Mouse (Mus musculus) hindbrain, embryonic 14.5 days (tissue): Measurements from ENCODE around the gene Faap100. TPM values are rescaled to one million over a fixed set of nuclear protein-coding genes. Genes with fewer than 3 reads are reported as not detected.
"Not testable (repeated sequence)": the region's sequence is repeated elsewhere in the genome, so short reads cannot be mapped to it uniquely, and the experiment has no call there.

Experiments
- ATAC-seq: fragments of 200-750 bp; cut with Nextera tagmentation; 2 replicates; pipeline ENCODE4 v1.8.0; 2017; ENCODE audit warnings: moderate number of reproducible peaks, mild to moderate bottlenecking, moderate TSS enrichment, moderate library complexity; ENCODE audit not compliant: low FRiP score
- DNase-seq: peaks from one replicate; pipeline ENCODE4 v3.0.0-alpha.2; 2015; ENCODE audit warnings: low spot score
- H3K27ac ChIP-seq: fragments of 300-500 bp; sonication (generic); 2 replicates; pipeline ENCODE4 v1.5.1; 2014; ENCODE audit warnings: mild to moderate bottlenecking, moderate library complexity
- H3K27me3 ChIP-seq: fragments of 300-500 bp; sonication (generic); 2 replicates; pipeline ENCODE4 v1.6.1; 2014; ENCODE audit warnings: mild to moderate bottlenecking, low read length, mixed read lengths; ENCODE audit not compliant: control insufficient read depth, insufficient read depth
- H3K36me3 ChIP-seq: fragments of 300-500 bp; sonication (generic); replicated peaks from 2 replicates; pipeline ENCODE4 v1.6.1; 2014; ENCODE audit not compliant: control insufficient read depth, insufficient read depth
- H3K4me1 ChIP-seq: fragments of 300-500 bp; sonication (generic); replicated peaks from 2 replicates; pipeline ENCODE4 v1.6.1; 2014; ENCODE audit warnings: antibody characterized with exemption, low read length, mixed read lengths; ENCODE audit not compliant: control insufficient read depth, insufficient read depth
- H3K4me2 ChIP-seq: fragments of 300-500 bp; sonication (generic); replicated peaks from 2 replicates; pipeline ENCODE4 v1.6.1; 2014; ENCODE audit warnings: mild to moderate bottlenecking, moderate library complexity
- H3K4me3 ChIP-seq: fragments of 300-500 bp; sonication (generic); replicated peaks from 2 replicates; pipeline ENCODE4 v1.5.1; 2014; ENCODE audit warnings: mild to moderate bottlenecking, low read length
- H3K9ac ChIP-seq: fragments of 300-500 bp; sonication (generic); 2 replicates; pipeline ENCODE4 v1.6.1; 2014
- H3K9me3 ChIP-seq: fragments of 300-500 bp; sonication (generic); 2 replicates; pipeline ENCODE4 v1.6.1; 2016; ENCODE audit warnings: low read length; ENCODE audit not compliant: control insufficient read depth
- WGBS: fragments of 180-500 bp; shearing (Covaris S2); extraction: QIAGEN DNeasy Blood & Tissue Kit; methylation state at CpG from one replicate; pipeline ENCODE4 v1.1.7; 2014; 5-methylcytosine and 5-hydroxymethylcytosine counted together
- polyA plus RNA-seq: library from polyadenylated mRNA; unstranded; fragments of >200 nt; fragmentation: Nextera tagmentation; extraction: Ambion mirVana; gene quantifications from 2 replicates; pipeline ENCODE4 v1.2.1, GENCODE M21; 2014

Gene Faap100
- polyA plus RNA-seq, 1 experiment from 2014 or later = 85.6 TPM

DNA sequence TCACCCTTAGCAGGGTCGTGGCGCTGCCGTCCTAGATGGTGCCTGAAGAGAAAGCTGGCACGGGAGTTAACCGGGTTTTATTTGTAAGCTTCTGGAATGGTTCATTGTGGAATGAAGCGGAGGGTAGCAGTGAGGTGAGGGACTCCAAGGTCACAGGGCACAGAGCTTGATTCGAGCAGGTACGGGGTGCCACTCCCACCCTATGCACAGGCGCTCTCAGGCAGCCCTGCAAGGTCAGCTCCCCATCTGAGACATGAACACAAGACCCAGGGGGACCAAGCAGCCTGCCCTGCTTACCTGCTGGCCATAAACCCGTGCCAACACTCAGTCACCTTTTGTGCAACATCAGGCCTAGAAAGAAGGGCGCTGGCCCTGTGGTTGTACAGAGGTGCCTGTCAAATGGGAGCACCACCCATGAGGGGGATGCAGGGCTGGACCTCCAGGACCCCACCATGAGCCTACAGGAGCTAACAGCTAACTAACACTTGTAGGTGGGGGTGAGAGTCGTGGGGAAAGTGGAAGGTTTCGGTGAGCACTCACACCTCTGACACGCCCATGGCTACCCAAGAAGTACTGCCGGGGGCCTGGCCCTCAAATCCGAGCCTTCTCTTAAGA is 29.1 kb downstream of the Faap100 start:
- H3K36me3 ChIP-seq = peaks cover 22% of the 10 kb centered on the region
- H3K27me3 ChIP-seq = no peaks in the 10 kb centered on the region
- H3K4me1 ChIP-seq = peaks cover 39% of the 10 kb centered on the region
- DNase-seq (peak; percentile 53), ATAC-seq (no peak)
- H3K9ac ChIP-seq = peak overlapping the region; percentile 99
- 4% methylated on average over 16 of the region's 16 CpGs for WGBS
- no peaks in the 10 kb centered on the region for H3K9me3 ChIP-seq
- H3K4me3 ChIP-seq = peak overlapping the region; percentile 76
- peak overlapping the region; percentile 79 for H3K4me2 ChIP-seq
- peak overlapping the region; percentile 100 for H3K27ac ChIP-seq

DNA sequence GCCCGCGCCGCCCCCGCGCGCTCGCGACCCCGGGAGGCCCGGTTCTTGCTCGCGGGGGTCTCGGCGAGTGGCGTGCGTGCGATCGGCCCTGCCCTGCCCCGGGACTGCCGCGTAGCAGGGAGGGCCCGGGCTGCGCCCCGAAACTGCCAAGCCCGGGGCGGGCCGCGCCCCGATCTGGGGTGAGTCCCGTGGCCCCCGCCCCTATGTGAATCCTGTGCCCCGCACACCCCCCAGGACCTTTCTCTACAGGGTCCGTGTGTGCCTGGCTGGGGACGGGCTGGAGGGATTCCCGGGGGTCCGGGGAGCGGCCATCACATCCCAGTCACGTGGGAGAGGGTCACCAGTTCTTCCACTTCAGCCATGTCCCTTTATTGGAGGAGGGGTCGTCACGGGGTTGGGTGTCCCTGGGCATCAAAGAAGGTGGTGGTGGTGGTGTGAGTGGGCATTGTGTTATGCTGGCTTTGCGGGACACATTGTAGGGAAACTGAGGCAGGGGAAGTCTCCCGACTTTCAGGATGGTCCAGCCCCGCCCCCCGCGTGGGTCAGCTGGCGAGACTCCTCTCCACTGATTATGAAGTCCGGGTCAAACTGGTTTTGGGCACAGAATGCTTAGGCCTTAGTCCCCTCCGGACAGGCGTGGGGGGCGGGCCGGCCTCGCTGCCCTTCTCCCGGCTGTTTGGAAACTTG is 29.7 kb downstream of the Faap100 start:
- peak overlapping the region; percentile 79 for H3K4me2 ChIP-seq
- ATAC-seq = peak; percentile 51

DNA sequence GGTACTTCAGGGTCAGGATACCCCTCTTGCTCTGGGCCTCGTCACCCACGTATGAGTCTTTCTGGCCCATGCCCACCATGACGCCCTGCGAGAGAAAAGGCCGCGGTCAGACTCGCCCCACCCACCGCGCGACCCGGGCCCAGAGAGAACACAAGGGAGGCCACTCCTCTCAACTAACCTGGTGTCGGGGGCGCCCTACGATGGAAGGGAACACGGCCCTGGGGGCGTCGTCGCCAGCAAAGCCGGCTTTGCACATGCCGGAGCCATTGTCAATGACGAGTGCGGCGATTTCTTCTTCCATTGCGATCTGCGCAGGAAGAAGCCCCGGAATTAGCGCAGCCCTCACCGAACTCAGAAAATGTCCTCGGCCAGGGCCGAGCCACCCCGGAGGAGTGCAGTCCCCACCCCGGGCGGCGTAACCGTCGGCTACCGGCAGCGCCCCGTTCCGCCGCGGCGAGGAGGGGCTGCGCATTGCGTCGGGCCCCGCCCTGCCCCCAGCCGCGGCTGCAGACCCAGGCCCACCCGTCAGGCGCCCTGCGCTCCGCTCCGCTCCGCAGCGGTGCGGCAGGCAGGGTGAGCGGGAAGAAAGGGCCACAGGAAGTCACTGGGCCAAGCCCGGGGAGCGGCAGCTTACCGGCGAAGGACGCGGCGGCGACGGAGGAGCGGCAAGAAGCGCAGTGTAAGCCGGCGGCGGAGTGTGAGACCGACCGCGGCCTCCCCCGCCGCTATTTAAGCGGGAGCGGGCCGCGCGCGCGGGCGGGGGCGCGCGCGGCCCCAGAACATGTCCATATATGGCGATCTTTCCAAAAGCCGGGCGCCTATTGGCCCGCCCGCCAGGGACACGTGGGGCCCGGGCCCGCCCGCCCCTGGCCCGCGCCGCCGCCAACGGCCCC is 30.5 kb downstream of the Faap100 start, which contains the start of gene Actg1:
TSS of gene Actg1 (minus strand) at position 752 of the 893 bp plus-strand sequence.
- peaks cover 23% of the 10 kb centered on the region for H3K36me3 ChIP-seq
- 2% methylated on average over 97 of the region's 103 CpGs for WGBS
- H3K27ac ChIP-seq = peak within 1 kb of the TSS; percentile 100
- ATAC-seq (peak; percentile 85), DNase-seq (peak; percentile 96)
- H3K9me3 ChIP-seq = no peaks in the 10 kb centered on the region
- no peaks in the 10 kb centered on the region for H3K27me3 ChIP-seq
- peak within 1 kb of the TSS; percentile 99 for H3K9ac ChIP-seq
- H3K4me1 ChIP-seq = peaks cover 30% of the 10 kb centered on the region
- peak within 1 kb of the TSS; percentile 76 for H3K4me3 ChIP-seq
- H3K4me2 ChIP-seq = peak within 1 kb of the TSS; percentile 79

More for the DNA sequence above, 29.7 kb downstream of the Faap100 start:
- peak overlapping the region; percentile 76 for H3K4me3 ChIP-seq
- no peaks in the 10 kb centered on the region for H3K9me3 ChIP-seq
- peak; percentile 63 for DNase-seq
- H3K4me1 ChIP-seq = peaks cover 38% of the 10 kb centered on the region
- peak overlapping the region; percentile 100 for H3K27ac ChIP-seq
- no peaks in the 10 kb centered on the region for H3K27me3 ChIP-seq
- H3K9ac ChIP-seq = peak overlapping the region; percentile 99
- 1% methylated on average over 52 of the region's 53 CpGs for WGBS
- peaks cover 23% of the 10 kb centered on the region for H3K36me3 ChIP-seq

DNA sequence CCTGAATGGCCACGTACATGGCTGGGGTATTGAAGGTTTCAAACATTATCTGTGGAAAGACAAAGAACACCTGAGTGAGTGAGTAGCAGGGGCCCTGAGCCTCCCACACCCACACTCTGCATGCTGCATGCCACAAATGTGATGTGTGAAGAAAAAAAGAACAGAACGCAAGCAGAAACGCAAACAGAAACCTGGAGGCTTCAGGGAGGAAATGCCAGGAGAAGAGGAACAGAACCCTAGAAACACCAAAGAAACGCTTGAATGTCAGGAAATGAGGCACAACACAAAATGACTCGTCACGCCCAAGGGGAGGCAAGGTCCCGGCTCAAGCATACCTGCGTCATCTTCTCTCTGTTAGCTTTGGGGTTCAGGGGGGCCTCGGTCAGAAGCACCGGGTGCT is 31.3 kb downstream of the Faap100 start:
- 3% methylated on average over 10 of the region's 10 CpGs for WGBS

DNA sequence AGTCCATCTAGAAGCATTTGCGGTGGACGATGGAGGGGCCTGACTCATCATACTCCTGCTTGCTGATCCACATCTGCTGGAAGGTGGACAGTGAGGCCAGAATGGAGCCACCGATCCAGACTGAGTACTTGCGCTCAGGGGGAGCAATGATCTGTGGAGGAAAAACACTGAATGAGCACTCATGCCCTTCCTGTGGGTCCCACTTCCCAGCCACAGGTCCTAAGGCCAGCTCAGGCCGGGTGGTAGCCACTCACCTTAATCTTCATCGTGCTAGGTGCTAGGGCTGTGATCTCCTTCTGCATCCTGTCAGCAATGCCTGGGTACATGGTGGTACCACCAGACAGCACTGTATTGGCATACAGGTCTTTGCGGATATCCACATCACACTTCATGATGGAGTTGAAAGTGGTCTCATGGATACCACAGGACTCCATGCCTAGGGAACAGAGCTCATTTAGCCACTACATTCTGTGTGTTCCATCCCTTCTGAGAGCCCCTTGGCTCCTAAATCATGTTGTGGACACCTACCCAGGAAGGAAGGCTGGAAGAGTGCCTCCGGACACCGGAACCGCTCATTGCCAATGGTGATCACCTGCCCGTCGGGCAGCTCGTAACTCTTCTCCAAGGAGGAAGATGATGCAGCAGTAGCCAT is 32.1 kb downstream of the Faap100 start:
- not testable (repeated sequence) for DNase-seq
- 51% methylated on average over 10 of the region's 13 CpGs for WGBS
- peak overlapping the region; percentile 65 for H3K9ac ChIP-seq

More for the DNA sequence above, 31.3 kb downstream of the Faap100 start:
- H3K4me1 ChIP-seq = peaks cover 25% of the 10 kb centered on the region
- H3K9me3 ChIP-seq = no peaks in the 10 kb centered on the region
- DNase-seq (no peak), ATAC-seq (no peak)
- peaks cover 23% of the 10 kb centered on the region for H3K36me3 ChIP-seq
- peak overlapping the region; percentile 76 for H3K4me3 ChIP-seq
- H3K27me3 ChIP-seq = no peaks in the 10 kb centered on the region
- peak overlapping the region; percentile 79 for H3K4me2 ChIP-seq
- peak overlapping the region; percentile 99 for H3K9ac ChIP-seq
- peak overlapping the region; percentile 100 for H3K27ac ChIP-seq

DNA sequence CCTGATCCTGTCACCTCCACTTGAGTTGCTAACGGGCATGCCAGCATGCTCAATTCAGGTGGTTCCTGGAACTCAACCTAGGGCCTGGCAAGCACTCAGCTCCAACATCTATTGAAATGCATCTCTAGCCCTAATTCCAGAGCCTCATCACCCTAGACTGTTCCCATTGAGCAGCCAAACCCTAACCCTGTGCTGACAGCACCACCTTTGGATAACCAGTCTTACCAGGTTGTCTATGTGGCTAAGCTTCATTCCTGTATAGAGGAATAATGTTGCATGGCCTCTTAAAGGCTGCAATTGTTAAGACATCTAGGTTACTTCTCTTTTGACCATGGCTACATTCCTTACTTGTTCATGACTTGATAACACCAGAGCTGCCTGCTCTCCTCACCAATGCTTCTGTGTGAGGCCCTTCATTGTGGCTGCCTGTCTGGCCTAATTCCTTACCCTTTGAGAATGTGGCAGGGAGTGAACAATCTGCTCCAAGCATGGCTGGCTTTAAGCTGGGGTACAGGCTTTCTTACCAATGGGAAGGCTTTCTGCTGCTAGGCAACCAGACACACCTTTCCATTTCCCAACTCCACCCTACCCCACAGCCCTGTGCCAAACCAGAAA is 33.4 kb downstream of the Faap100 start:
- ATAC-seq = no peak
- WGBS = 16% methylated on average over 1 of the region's 1 CpGs
- Histone ChIP-seq H3K4me3 (peak overlapping the region; percentile 40), H3K27ac (0 out of 2 replicates have a peak overlapping the region, but pooled peaks have one; percentile 9), H3K36me3 (peaks cover 23% of the 10 kb centered on the region), H3K9me3 (no peaks in the 10 kb centered on the region), H3K4me2 (peak overlapping the region; percentile 98), H3K9ac (peak overlapping the region; percentile 39), H3K27me3 (no peaks in the 10 kb centered on the region), H3K4me1 (peaks cover 15% of the 10 kb centered on the region)
- DNase-seq = no peak

More for the DNA sequence above, 32.1 kb downstream of the Faap100 start:
- not testable (repeated sequence) for ATAC-seq, H3K27me3 ChIP-seq, H3K27ac ChIP-seq, H3K9me3 ChIP-seq
- Histone ChIP-seq H3K4me1 (peaks cover 25% of the 10 kb centered on the region), H3K4me2 (peak overlapping the region; percentile 82), H3K4me3 (peak overlapping the region; percentile 48), H3K36me3 (peaks cover 23% of the 10 kb centered on the region)

DNA sequence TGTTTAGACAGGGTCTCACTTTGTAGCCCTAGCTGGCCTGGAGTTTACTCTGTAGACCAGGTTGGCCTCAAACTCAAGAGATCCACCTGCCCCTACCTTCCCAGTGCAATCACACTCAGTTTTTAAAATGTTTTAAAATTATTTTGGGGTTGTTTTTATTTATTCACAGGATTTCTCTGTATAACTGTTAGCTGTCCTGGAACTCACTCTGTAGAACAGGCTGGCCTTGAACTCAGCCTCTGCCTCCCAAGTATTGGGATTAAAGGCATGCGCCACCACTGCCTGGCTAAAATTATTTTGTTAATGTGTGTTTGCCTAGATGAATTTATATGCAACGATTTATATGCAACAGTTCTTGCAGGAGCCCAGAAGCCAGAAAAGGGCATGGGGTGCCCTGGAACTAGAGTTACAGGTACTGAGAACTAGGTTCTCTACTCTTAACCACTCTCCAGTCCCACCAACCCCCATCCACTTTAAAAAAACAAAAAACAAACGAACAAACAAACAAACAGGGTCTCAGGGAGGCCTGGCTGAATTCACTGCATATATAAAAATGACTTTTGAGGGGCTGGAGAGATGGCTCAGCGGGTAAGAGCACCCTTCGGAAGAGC is 34.1 kb downstream of the Faap100 start:
- no peak for DNase-seq
- ATAC-seq = no peak
- no peaks in the 10 kb centered on the region for H3K27me3 ChIP-seq
- H3K4me2 ChIP-seq = peak overlapping the region; percentile 98
- no peaks in the 10 kb centered on the region for H3K9me3 ChIP-seq
- H3K9ac ChIP-seq = peak overlapping the region; percentile 39
- peak overlapping the region; percentile 40 for H3K4me3 ChIP-seq
- peaks cover 12% of the 10 kb centered on the region for H3K4me1 ChIP-seq
- WGBS = 56% methylated on average over 5 of the region's 5 CpGs
- H3K27ac ChIP-seq = no peak overlapping the region; the same call in 1 of the 2 replicates
- peaks cover 23% of the 10 kb centered on the region for H3K36me3 ChIP-seq
